In genomic region chr19:25154506-25155178, GRCm38 (mm10) we compare ENCODE assay signal across 16 mouse cellular contexts.
DNase-seq lines count a peak whose midpoint lies in the region; ATAC-seq and TF ChIP-seq lines count a peak whose summit lies in the region.
"Had no signal": no experiment of that assay in that cellular context is flagged by ENCODE, and none has a peak within 500 bp of the region (broad histone marks: within the 10 kb centered on the region; RNA-seq: fewer than 3 reads in every experiment).

No protein-coding gene starts in this region.

- peak overlapping the region; percentile 19; the same call in 1 of the 2 replicates for H3K27ac ChIP-seq in midbrain, embryonic 10.5 days (replicated peaks)
- no peak overlapping the region for H3K27ac ChIP-seq in midbrain, postnatal 0 days (ENCODE audit: low read depth, low read length)
- H3K27ac ChIP-seq: embryonic facial prominence, embryonic 10.5 days had no signal

- no peaks in the 10 kb centered on the region for H3K36me3 ChIP-seq in midbrain, embryonic 10.5 days
- H3K36me3 ChIP-seq in midbrain, postnatal 0 days (ENCODE audit: insufficient read depth, low read length): no peaks in the 10 kb centered on the region
- H3K36me3 ChIP-seq: embryonic facial prominence, embryonic 10.5 days; heart, embryonic 10.5 days; hindbrain, embryonic 10.5 days had no signal

- no peaks in the 10 kb centered on the region for H3K27me3 ChIP-seq in midbrain, embryonic 10.5 days (ENCODE audit: low read depth, poor library complexity, severe bottlenecking)
- no peaks in the 10 kb centered on the region for H3K27me3 ChIP-seq in midbrain, postnatal 0 days (ENCODE audit: insufficient read depth, low read length)

- no peaks in the 10 kb centered on the region for H3K9me3 ChIP-seq in midbrain, embryonic 10.5 days (replicated peaks)
- H3K9me3 ChIP-seq in midbrain, postnatal 0 days (ENCODE audit: low read length): no peaks in the 10 kb centered on the region
- H3K9me3 ChIP-seq: embryonic facial prominence, embryonic 10.5 days; heart, embryonic 10.5 days; hindbrain, embryonic 10.5 days had no signal

- H3K9ac ChIP-seq in midbrain, postnatal 0 days (replicated peaks; ENCODE audit: low read length, poor library complexity, severe bottlenecking): no peak overlapping the region

- no peak for ATAC-seq in midbrain, postnatal 0 days (ENCODE audit: low FRiP score)
- ATAC-seq: forebrain, embryonic 14.5 days; inflammation-experienced regulatory T-cells, adult 6 months had no signal

- peaks cover 20% of the 10 kb centered on the region for H3K4me1 ChIP-seq in midbrain, embryonic 10.5 days
- H3K4me1 ChIP-seq in midbrain, postnatal 0 days (ENCODE audit: insufficient read depth, low read length): no peaks in the 10 kb centered on the region

- no peak for TF ChIP-seq CTCF in midbrain, postnatal 0 days (IDR thresholded peaks at IDR 0.05)

- no peak overlapping the region for H3K4me2 ChIP-seq in midbrain, postnatal 0 days (ENCODE audit: low read depth, low read length, poor library complexity, severe bottlenecking)

- WGBS in midbrain, embryonic 10.5 days: 64% methylated on average over 7 of the region's 7 CpGs
- WGBS in midbrain, postnatal 0 days: 40% methylated on average over 7 of the region's 7 CpGs

- peak; percentile 42 for DNase-seq in adrenal gland, postnatal 14 days
- no peak for DNase-seq in adrenal gland, adult (ENCODE audit: inconsistent age in 2 of 2, low spot score in 1 of 2)
- no peak for DNase-seq in midbrain, embryonic 10.5 days (ENCODE audit: low spot score)
- DNase-seq in midbrain, postnatal 0 days (ENCODE audit: low spot score): no peak
- DNase-seq in retina, adult 2 months (ENCODE audit: low read depth, low spot score): peak; percentile 65
- DNase-seq in retina, embryonic 14.5 days (ENCODE audit: low spot score): no peak
- DNase-seq in retina, postnatal 1 day: peak; percentile 45
- no peak for DNase-seq in cerebellum, adult 11 months
- DNase-seq: cerebellum, adult 2 months; gastrocnemius, adult 2 months; gastrocnemius, postnatal 25 days had no signal

- no peak overlapping the region for H3K4me3 ChIP-seq in midbrain, embryonic 10.5 days
- no peak overlapping the region for H3K4me3 ChIP-seq in midbrain, postnatal 0 days (ENCODE audit: low read depth, low read length)
- H3K4me3 ChIP-seq: embryonic facial prominence, embryonic 10.5 days; gastrocnemius, adult 2 months; heart, embryonic 10.5 days; hindbrain, embryonic 10.5 days had no signal

Comparison
In these comparisons a context has a peak if more than half of its experiments do, and no peak if none do; other contexts are left out.
1. DNase-seq: peak in adrenal gland, postnatal 14 days (single experiment), retina, adult 2 months (single experiment) and retina, postnatal 1 day (single experiment); none in adrenal gland, adult (0 of 2), midbrain, embryonic 10.5 days (single experiment), midbrain, postnatal 0 days (single experiment), retina, embryonic 14.5 days (single experiment) and cerebellum, adult 11 months (single experiment).